Mouse (Mus musculus) kidney, adult 2 months (tissue): Measurements from ENCODE around the gene Mrps14.

ENCODE experiments used
- CTCF ChIP-seq: fragments of 200-500 bp; conservative IDR thresholded peaks from 2 replicates; pipeline ENCODE4 v1.5.1; 2011; ENCODE audit warnings: low read depth, mild to moderate bottlenecking, control low read depth, low read length, moderate library complexity, mixed read lengths; ENCODE audit not compliant: insufficient read depth, insufficient read length
- POLR2A ChIP-seq: fragments of 200-500 bp; IDR thresholded peaks from one replicate; pipeline ENCODE4 v1.6.1; 2011; ENCODE audit warnings: low read depth, low read length, control low read depth

GRCm38 (mm10) chr1:160195337-160195663, 285 bp downstream of the Mrps14 start:
- no peak for TF ChIP-seq CTCF
- TF ChIP-seq POLR2A: no peak
